Mouse (Mus musculus) adrenal gland (tissue): Measurements from ENCODE around the gene Atoh8.

Source experiments
- intact Hi-C: fragments of 180-260 bp; cut with DNase I; formaldehyde crosslinking; loops from one replicate; pipeline ENCODE4 v1.15.1; 2025

Gene Atoh8

DNA sequence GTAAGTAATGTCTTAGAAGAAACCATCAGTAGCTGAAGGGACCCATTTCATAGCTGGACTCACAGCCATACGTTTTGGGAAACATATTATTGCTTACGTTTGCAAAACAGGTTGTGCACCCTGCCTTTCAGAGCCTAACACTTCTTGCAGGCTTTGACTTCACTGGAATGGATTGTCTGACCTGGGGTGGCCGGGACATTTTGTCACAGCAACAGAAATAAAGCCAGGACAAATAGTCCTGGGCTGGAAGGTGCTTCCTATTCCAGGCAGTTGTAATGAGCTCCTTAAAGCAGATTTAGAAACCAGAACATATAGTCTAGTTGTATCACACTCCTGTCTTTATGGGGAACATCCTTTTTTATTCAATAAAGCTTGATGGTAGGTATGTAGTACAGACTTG, 74.4 kb downstream of the Atoh8 start:
- intact Hi-C loops = loop anchor here (5.0 kb wide), 1 partner anchor 64 kb away; the partner anchor contains the start of gene St3gal5

- intact Hi-C loops = loop anchor here (5.0 kb wide), 1 partner anchor 63 kb away; the partner anchor contains the start of gene St3gal5
These were observed 75.4 kb downstream of the Atoh8 start for GRCm38 (mm10) chr6:72159861-72160395.

DNA sequence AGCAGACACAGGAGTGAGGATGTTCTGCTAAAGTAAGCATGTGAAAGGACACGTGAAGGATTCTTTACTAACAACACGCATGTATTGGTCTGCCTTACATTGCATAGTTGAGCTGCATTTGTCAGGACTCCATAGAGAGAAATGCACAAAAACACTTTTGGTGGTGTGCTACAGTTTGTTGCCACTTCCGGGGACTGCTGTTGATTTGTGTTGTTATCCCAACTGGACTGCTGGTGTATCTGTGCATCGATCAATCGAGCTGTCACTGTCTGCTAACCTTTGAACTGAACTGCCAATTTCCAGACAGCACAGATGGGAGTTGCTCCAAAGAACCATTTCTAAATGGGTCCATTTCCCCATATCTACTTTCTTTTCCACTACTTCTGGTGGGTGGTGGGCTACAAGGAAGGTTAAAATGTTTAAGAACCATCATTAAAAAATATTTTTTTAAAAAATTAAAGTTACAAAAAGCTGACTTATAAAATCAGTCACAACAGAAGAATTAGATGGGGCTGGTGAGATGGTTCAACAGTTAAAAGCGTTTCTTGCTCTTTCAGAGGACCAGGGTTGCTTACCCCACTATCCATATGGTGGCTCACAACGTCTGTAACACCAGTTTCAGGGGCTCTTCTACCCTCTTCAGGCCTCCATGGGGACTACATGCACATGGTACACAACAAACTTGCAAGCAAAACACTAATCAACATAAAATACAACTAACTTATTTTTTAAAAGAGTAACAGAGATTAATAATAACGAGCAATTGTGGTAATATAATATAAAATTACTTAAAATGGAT, 76.2 kb downstream of the Atoh8 start:
- intact Hi-C loops = no loop called here
